Mouse (Mus musculus): ENCODE measurements around the gene Abraxas2.
A peak's percentile ranks its signal among the peaks of the same experiment; 100 is the strongest.

Gene Abraxas2

DNA sequence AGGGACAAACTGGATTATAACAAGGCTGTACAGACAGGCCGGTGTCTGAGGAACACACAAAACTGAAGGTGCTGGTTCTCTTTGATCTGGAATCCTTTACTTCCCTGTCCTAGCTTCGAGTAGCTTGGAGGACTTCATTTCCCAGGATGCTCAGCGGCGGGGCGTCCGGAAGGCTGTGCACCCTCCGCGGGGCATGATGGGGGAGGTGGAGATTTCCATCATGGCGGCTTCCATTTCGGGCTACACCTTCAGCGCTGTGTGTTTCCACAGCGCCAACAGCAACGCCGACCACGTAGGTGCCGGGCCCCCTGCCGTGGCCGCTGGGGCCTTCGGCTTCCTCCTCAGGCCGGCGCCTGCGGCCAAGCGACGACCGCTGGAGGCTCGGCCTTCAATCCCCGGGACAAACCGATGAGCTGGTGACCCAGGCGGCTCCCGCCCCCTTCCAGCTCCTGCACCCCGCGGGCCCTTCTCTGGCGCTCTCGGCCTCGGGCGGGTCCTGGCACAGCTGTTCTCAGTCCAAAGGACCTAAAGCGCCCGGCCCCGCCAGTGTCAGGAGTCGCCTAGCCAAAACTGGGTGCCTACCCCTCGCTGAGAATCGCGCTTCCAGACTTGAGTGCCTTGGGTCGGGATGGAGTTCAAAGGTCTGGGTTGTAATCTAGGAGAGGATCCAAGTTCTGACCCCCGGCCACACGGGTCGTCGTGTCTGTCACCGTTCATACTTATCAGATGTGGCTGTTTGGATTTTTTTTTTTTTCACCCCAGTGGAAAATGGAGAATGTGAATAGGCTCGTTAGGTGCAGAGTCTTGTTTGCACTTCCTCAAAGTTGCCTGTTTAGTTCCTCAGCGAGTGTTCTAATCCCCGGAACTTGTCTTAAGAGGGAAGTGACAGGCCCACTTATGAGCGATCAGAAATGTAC, at the start of gene Abraxas2:
Gene Abraxas2, plus strand, starts transcription at position 184 of the 917 bp plus-strand sequence.
- peak; percentile 86 to 87 for DNase-seq (ENCODE audit: low spot score in 2 of 2)

DNA sequence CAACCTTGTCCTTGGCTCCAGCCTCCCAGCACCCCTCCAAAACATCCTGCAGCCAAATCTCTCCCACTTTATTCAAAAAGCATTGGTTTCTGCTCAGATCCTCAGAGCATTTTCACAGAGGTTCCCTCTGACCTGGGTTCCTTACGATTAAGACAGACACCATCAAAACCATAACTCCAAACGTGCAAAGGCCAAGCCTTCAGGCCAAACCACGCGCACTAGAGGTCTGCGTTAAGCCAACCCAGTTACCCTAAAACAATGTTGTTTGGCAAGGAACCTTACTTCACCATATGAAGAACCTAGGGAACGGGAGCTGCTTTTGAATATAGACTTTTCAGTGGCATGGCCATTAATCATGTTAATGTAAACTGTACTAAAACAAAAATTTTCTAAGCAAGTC, 49.3 kb upstream of the Abraxas2 start:
- DNase-seq (ENCODE audit: low spot score in 2 of 2), result no peak

DNA sequence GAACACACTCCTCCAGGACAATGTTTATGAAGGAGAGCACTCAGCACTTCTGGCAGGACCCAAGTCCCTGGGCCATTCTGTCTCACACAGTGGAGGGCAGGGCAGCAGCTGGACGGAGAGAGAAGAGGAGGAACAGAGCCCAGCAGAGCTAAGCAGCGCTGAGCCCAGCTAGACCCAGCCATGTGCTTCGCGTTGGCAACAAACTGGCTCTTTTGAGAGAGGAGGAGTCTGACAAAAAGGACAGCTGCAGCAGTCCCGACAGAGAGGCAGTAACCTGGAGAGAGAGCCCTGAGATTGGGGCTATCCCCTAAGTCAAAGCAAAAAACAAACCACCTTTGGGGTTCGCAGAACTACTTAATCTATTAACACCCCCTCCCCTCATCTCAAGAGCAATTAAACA, 48.7 kb upstream of the Abraxas2 start:
- DNase-seq (ENCODE audit: low spot score in 2 of 2), result no peak

DNA sequence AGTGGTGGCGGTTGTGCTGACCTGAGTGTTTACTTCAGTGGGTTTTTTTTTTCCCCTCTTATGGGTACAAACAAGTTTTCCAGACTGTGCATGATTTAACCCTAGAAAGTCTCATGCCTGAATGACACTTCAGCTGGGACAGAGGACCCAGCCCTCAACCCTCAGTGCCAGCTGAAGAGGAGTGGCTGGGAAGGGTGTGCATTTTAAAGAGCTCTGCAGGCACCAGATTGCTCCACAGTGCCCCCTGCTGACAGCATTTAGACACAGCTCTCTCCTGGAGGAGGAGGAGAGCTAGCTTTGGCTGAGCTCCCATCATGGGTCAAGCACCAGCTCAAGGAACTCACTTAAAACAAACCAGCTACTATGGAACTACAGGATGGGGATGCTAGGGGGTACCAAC, 48.1 kb upstream of the Abraxas2 start:
- peak; percentile 79 to 83 for DNase-seq (ENCODE audit: low spot score in 2 of 2)

DNA sequence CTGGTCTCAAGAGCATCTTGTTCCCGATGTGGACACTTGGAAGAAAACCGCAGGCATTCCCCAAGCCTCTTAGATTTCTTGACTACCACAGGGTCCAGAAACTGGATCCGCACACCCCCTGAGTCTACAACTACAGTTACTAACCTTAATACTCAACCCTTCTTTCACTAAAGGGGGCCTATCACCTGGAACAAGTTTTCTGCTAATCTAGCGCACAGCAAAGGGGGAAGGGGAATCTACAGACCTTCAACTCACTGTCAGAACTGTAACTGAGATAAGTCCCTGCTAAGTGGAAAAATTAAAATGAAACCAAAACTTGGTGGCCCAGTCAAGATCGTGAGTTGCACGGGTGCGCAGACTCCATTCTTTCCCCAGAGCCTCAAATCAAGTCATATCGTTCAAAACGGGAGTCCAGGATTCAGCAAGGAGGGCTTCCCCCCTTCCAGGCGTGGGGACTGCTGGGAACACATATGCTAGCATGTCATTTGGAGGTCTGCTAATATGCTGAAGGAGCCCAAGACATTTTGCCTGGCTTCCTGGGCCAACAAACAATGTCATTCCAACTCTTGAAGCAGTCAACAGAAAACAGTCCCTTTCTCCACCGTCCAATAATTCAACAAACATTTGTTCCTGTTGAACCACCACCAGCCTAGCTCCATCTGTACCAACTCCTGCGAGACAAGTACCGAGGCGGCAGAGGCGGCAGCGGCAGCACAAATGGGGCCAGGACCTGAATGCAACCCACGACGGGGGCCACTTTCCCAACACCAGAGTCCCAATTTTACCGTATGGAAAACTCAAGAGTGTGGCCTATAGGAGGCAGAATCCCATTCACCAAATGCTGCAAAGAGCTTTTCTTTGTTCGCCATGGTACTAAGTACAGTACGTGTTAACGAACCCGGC, 47.1 kb upstream of the Abraxas2 start:
- DNase-seq (ENCODE audit: low spot score in 2 of 2), result no peak

DNA sequence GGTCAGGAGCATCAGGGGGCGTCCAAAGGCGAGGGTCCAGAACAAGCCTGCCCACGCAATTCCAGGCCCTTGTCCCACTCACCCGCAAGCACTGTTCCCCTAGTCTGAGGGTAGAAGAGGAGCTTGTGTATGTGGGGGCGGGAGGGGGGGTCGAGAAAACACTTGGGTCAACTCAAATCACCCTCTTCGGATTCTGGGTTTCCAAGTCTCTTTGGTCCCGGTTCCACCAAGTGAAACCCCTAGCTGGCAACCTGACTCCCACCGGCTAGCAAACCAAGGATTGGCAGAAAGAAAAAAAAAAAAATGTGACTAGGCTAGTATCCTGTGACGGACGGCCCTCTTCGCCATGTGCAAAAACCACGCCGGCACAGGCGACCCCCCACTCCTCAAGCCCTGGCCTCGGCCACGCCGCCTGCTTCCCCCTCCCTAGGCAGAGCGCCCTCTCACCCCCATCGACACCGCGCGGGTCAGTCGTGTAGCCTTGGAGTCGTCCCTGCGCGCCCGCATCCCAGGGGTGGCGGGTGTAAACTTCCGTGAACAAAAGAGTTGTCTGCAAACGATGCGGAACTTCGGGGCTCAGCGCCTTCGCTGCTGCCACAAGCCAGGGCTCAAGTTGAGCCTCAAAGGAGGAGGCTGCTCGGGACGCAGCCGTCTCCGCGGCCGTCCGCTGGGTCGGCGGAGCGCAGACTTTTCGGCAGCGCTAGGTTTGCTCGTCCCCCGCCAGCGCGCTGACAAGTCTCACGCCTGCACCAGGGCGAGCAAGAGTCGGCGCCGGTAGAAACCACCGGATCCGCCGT, 46.2 kb upstream of the Abraxas2 start:
- DNase-seq (ENCODE audit: low spot score in 2 of 2), result peak; percentile 53 to 71

DNA sequence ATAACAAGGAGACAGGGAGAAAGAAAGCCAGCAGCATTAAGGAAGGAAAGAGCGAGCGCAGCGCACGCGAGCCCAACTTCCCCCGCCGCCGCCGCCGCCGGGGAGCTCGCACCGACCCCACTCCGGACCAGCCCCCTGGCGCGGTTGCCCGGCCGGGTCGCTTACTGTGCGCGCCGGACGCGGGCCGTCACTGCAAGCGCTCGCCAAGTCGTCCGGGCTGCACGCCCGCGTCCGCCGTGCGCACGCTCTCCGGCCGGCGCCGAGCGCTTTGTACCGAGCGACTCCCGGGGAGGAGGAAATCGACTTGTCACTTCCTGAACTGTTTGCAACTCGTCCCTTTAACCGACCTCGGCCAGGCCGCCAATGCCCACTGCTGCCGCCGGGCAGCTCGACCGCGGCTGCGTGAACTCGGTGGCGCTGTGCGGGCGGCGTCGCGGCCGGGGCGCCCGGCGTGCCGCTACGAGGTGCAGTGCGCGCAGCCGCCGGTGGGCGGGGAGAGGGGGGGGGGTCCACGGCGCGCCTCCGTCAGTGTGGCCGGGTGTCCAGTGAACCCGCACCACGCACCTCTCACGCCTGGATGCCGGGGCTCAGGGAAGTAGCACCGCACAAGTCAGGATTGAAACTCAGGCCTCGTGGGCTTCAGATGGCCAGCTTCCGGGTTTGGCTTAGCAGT, 45.5 kb upstream of the Abraxas2 start, which contains the start of gene Fam53b:
Gene Fam53b, minus strand, starts transcription at position 471 of the 673 bp plus-strand sequence.
- DNase-seq (ENCODE audit: low spot score in 2 of 2), result peak; percentile 54 to 77

DNA sequence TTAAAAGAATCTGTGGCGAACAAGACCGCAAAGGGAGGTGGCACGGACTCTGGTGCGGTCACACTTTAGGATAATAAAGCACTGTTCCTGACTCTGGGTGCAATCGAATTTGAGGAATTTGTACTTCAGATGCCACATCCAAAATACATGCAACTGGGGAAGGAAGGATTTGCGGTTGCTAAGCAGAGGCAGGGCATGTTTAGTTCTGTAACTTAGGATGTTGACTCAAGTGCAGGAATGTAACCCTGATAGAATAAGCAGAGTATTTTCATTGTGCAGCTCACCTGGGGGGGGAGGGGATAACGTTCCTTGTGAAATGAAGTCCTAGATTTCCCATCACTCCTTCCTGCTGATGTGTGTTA, 45.0 kb upstream of the Abraxas2 start:
- DNase-seq (ENCODE audit: low spot score in 2 of 2), result no peak

DNA sequence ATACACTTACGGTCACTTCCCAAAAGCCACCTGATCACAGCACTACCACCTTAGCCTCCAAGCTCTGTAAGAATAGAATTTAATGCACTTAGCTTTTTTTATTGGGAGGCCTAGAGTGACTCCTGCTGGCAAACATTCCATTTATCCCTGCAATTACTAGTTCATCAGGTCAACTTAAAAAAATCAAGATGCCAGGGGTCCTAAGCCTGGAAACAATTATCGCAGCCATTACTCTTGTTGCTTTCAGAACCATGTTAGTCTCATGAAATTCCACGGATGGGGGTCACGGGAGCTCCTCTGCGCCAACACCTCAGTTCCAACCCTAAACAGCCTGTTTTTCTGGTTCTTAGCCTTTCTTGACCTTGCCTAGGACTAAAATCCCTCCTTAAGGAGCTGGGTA, 43.9 kb upstream of the Abraxas2 start:
- DNase-seq (ENCODE audit: low spot score in 2 of 2), result no peak

DNA sequence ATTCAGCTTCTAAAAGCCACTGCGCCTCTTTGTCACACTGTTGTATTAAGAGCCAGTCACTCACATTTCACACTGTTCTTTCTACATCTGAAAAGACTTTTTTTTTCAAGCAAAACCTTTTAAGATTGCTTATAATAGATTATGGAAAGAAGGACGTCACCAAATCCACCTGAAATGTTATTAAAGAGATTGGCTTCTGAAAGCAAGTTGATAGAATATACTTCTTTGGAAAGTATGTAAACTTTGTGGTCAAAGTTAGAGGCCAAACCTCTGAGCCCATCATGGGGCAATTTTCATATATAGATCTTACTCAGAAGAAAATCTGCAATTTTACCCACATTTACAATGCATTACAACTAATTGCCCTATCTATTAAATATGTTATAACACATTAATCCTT, 42.5 kb upstream of the Abraxas2 start:
- no peak for DNase-seq (ENCODE audit: low spot score in 2 of 2)

DNA sequence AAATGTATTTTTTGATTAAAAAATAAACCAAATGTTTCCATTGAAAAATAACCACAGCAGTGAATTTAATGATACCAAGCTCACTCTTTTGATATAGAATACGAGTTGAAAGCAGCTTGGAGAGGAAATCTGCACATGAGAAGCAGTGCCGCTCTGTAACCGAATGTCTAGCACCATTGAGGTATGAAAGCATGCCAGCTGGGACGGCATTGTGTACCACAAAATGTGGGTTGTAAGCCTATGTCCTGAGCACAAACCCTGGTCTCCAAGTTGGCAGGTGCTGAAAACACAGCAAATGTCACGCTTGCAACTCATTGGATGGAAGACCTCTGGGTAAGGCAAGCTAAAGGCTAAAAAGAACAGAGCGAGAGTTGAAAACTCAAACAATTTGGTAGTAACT, 42.0 kb upstream of the Abraxas2 start:
- no peak for DNase-seq (ENCODE audit: low spot score in 2 of 2)

DNA sequence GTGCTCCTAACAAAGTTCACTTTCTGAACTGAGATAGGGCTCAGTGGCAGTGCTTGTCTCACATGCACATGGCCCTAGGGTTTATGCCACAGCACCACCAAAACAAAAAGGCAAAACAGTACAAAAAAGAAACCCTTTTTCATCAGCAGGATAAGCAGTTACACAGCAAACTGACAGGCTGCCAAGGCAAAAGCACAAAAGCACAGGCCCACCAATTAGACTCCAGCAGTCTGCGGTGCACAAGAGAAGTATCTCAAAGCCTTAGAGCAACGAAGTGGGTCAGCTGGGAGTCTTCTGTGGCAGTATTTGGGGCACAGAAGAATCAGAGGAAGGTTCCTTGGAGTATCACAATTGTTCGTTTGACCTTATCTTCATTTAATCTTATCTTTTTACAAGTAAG, 38.3 kb upstream of the Abraxas2 start:
- DNase-seq (ENCODE audit: low spot score in 2 of 2), result no peak

DNA sequence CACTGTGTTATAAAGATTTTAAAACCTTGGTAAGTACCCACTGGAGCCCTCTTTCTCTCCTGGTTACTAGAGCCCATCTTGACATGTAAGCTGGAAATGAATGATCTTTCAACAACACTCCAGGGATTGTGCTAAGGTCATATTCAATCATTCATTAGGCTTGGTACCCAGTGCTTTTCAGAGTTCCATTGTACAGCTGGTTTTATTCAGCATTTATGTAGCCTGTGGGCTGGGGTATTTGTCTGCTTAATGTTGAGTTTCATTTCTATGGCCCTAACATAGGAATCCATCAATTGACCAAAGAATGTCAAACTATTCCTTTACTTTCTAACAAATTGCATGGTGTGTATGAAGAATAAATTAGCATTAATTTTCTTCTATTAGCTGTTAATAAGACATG, 35.2 kb upstream of the Abraxas2 start:
- DNase-seq (ENCODE audit: low spot score in 2 of 2), result no peak

DNA sequence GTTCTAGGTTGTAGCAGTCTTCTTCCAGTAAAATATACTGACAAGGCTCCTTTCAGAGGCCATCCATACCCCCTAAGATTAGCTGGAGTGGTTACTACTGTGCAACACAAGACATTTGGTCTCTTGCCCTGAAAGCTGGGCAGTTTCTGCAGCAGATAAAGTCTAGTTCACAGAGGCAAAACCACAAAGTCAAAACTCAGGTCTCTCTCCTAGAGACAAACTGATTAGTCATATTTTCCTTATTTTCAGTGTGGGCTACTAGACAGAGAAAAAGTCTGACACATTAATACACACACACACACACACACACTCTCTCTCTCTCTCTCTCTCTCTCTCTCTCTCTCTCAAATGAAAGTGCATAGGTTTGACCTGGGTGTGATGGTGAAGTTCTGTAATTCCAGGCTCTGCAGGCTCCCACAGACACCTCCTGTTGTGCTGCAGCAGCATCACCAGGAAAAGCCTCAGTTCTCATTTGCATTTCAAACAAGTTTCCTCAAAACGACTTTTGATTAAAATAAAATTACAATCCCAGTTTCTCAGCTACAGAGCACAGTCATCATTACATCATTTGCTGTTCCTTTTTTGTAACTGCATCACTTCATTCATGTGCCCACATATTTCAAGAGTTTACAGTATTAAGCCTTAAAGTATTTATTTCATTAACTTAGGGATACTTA, 34.5 kb upstream of the Abraxas2 start:
- no peak for DNase-seq (ENCODE audit: low spot score in 2 of 2)

DNA sequence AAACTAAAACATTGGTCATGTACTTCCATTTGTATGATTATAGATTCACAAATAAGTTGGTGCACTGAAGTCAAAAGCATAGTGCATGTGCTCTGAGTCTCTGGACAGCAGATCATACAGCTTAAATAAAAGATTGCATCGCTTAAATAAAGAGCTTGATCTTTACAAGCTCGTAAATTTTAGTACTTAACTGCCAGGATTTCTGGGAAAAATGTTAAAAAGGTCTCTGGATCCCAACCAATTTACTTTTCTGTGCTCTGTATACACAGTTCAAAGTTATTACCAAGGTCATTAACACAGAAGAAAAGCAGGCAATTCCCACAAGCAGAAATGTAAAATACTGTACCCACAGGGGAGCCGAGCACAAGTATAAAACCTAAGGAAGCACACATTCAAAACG, 28.1 kb upstream of the Abraxas2 start:
- DNase-seq (ENCODE audit: low spot score in 2 of 2), result no peak

DNA sequence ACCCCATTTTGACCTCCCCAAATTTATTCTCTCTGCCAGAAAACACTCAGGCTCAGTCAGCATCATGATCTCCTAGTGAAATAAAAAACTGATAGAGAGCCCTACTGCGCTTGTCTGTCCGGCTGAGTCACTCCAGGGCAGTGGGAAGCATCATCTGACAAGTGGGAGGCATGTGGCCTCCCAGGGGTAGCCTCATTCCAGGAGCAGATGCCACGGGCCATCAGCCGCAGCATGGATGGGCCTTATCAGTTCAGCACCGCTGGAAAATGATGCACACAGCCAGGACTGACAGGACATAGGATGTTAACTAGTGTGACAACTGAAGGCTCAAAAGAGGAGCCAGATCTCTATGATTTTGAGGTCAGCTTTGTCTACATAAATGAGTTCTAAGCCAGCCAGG, 17.7 kb upstream of the Abraxas2 start:
- no peak for DNase-seq (ENCODE audit: low spot score in 2 of 2)

DNA sequence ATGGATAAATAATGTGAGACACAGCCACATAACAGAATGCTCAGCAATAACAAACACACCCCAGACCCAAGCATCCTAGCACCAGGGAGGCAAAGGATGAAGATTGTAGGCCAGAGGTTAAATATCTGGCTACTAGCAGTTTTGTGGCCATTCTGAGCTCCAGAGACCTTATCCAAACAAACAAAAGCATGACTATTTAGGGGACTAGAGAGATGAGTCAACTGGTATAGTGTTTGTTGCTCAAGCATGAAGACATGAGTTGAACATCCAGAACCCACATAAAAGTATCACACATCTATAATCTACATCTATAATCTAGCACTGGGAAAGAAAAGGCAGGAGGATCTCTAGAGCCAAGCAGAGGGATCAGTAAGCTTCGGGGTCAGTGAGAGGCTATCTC, 16.6 kb upstream of the Abraxas2 start:
- DNase-seq (ENCODE audit: low spot score in 2 of 2), result no peak

DNA sequence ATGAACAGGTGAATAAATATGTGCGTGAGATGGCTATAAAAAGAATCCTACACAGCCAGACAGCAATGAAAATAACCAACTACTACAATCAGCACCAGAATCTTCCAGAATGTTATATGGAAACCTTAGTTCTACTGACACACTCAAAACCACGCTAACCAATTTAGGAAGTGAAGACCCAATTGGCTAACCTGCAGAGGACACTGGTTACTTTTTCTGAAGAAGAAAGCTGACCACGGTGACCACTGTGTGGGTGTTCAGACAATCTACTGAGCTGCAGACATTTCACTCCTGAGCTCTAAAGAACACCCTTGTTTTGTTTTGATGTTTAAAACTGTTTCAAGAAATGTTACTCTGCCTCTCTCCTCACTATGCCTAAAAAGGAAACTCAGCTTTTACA, 15.9 kb upstream of the Abraxas2 start:
- DNase-seq (ENCODE audit: low spot score in 2 of 2), result no peak

DNA sequence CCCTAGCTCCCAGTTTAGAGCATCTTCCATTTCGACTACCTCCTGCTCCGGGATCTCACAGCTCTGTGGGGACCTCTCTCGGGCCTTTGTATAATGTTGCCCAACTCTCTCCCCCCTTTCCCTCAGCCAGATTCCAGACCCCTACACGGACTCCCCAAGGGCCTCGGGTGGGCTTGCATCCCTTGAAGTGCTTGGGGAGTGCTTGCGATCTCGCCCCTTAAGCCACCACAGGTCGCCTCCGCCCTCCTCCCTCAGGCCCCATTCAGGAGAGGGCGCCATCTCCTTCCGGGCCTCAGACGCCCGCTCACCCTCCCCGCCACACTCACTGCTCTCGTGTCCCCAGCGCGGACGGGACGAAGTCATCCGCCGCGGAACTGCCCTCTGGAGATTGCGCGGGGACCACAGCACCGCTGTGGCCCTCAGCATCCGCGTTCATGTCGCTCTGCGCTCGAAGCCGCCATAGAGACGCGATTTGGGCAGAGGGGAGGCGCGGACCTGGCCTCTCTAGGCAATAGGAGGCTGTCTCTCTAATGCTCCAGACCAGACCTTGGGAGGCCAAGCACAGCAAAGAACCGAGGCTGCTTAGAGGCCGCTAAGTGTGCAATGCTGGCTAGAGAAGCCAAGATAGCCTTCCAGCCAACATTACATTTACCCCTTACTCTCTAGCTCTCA, 6.7 kb upstream of the Abraxas2 start, which contains the start of gene Eef1akmt2:
Gene Eef1akmt2, minus strand, starts transcription at position 501 of the 672 bp plus-strand sequence.
- peak; percentile 72 to 83 for DNase-seq (ENCODE audit: low spot score in 2 of 2)

DNA sequence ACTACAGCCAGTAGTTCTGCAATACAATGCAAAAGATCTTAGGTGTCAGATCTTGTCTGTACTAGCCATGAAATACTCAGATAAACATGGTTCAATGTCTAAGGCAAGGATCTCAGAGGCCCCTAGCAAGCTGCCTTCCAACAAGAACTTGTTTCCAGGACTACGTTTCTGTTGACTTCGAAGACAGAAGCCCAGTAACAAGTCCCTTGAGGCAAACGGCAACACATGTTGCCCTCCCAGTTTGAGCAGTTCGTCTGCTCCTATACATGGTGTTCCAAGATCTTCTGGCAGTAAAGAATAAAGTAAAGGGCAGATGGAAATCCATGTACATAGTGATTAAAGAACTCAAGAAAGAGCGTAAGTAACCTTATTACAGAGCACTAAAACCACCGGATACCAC, 5.7 kb upstream of the Abraxas2 start:
- no peak for DNase-seq (ENCODE audit: low spot score in 2 of 2)
